Mouse (Mus musculus): ENCODE results near the gene D430041D05Rik.

D430041D05Rik gene

DNA sequence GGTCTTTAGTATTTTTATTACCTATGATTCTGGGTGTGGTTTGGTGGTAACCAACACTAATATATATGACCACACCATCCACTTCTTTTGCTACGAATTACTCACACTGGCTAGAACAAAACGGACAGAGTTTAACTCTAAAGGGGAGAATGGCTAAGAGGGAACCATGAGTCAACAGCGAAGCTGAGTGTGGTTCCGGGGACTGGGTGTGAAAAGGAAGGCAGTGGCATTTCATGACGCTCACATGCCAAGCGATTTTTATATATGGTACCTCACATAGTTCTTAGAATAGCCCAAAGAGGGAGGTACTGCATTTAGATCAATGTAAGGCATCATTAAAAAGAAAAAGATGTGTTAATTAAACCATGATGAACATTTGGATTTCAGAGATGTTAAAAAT lies 79.6 kb downstream of the D430041D05Rik start:
- no peak for TF ChIP-seq GATA4 (IDR thresholded peaks at IDR 0.05; ENCODE audit: insufficient replicate concordance, low read length)

DNA sequence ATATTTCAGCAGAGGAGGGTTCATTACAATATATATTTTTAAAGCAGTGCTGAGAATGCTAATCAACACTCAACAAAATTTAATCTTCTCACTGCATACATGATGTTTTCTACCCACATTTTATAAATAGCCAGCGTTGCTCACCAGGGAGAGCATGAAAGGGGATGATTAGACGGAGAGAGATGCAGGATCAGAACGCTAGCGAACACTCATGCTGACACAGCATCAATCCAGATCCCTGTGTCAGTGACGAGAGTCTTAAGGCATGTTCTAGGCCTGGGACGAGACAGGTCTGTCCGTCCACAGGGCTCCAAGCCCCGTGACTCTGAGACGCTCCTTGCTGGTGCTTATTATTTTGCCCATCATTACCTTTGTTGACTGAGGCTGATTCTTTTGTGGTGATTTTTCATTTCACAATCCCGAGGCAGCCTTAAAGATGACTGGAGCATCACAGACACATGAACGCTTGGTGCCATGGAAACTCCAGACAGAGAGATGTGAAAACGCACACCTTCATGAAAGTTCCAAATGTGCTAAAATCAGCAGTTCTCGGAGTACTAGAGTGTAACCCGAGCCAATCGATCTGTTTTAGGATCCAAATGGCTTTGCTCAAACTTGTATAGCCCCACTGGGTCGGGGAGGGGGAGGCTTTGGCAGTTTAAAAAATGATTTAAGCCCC lies 83.6 kb downstream of the D430041D05Rik start:
- TF ChIP-seq GATA4 (IDR thresholded peaks at IDR 0.05; ENCODE audit: insufficient replicate concordance, low read length): no peak

DNA sequence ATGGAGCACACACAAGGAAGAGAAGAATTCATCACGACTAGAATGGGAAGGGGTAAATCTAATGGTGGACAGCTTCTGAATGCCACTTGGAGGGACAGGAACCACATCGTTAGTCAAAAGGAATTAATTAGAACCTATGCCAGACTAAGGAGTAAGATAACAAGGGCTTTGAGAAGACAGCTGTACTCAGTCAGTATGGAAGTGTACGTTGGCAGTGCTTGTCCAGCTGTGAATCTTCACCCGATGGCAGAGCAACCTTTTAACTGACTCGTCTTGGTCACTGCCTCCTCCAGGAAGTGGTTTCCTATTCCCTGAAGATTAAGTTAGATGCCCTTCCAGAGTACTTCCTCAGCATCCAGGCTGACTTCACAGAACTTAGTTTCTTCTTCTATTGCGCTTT lies 87.0 kb downstream of the D430041D05Rik start:
- TF ChIP-seq GATA4 (IDR thresholded peaks at IDR 0.05; ENCODE audit: insufficient replicate concordance, low read length): no peak

GRCm38 (mm10) chr2:104323351-104323750 lies 87.5 kb downstream of the D430041D05Rik start:
- TF ChIP-seq GATA4 (IDR thresholded peaks at IDR 0.05; ENCODE audit: insufficient replicate concordance, low read length): no peak

GRCm38 (mm10) chr2:104320061-104320624 lies 90.7 kb downstream of the D430041D05Rik start:
- no peak for TF ChIP-seq GATA4 (IDR thresholded peaks at IDR 0.05; ENCODE audit: insufficient replicate concordance, low read length)

DNA sequence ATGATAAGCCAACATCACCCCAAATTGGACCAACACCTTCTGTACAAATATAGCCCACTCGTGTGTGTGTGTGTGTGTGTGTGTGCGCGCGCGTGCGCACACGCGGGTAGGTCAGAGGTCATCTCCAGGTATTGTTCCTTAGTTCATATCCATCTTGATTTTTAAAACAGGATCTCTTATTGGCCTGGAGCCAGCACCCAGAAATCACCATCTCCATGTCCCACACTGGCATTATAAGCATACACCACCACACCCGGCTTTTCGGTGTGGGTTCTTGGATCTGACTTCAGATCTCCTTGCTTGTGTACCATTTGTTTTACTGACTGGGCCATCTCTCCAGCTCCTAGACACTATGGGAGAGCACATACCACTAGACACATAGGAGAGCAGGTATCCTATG lies 91.4 kb downstream of the D430041D05Rik start:
- no peak for TF ChIP-seq GATA4 (IDR thresholded peaks at IDR 0.05; ENCODE audit: insufficient replicate concordance, low read length)

- TF ChIP-seq GATA4 (IDR thresholded peaks at IDR 0.05; ENCODE audit: insufficient replicate concordance, low read length): no peak
Observed at GRCm38 (mm10) chr2:104318881-104319280, 91.9 kb downstream of the D430041D05Rik start.

DNA sequence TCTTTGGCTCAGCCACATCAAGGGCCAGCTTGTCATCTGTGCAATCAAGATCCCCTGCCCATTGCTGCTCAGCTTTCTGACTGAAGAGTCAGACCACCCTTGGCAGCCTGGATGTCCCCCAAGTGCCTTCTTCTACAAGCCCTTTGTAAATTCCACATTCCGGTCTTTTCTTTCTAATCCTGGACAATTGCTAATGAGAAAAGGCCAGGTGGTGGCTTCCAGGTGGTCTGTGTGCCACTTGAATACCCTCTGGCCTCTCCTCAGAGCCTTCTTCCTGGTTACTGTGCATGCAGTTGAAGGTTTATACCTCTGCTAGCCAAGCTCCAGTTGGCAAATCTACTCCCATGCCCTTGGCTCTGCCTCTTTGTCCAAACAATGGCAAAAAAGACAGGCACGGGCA lies 92.6 kb downstream of the D430041D05Rik start:
- no peak for TF ChIP-seq GATA4 (IDR thresholded peaks at IDR 0.05; ENCODE audit: insufficient replicate concordance, low read length)

DNA sequence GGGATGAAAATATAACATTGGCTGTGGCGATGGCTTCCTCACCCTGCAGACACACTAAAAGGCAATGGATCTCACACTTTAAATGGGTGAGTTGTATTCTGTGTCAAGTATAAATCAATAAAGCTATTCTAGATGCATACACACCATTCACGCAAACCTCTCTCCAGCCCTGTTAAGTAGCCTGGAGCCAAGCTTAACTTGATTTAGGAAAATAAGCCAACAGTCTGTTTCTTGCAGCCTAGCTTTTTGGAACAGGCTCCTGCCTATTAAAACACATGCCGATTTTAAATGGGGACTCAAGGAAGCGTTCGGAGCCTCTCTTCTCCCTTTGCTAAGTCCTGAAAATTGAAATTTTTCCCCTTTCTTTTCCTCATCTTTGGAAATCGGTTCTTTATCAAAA lies 93.2 kb downstream of the D430041D05Rik start:
- TF ChIP-seq GATA4 (IDR thresholded peaks at IDR 0.05; ENCODE audit: insufficient replicate concordance, low read length): no peak

DNA sequence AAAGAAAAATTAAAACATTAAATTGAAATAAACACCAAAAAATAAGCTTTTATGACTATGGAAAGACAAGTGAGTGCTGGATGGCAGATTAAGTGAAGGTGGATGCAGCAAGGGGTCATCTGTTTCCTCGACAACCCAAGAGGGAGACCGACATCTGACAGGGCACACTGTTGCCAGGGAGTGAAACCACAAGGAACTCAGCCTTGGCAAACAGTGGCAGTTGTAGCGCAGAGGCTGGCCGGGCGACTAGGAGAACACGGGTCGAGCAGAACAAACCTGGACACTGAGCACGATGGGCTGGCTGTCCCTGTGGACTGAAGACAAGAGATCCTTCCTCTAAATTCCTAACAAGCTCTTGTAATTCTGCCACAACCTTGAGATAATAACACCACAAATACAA lies 94.3 kb downstream of the D430041D05Rik start:
- no peak for TF ChIP-seq GATA4 (IDR thresholded peaks at IDR 0.05; ENCODE audit: insufficient replicate concordance, low read length)

- TF ChIP-seq GATA4 (IDR thresholded peaks at IDR 0.05; ENCODE audit: insufficient replicate concordance, low read length): no peak
Observed at GRCm38 (mm10) chr2:104313246-104313645, 97.6 kb downstream of the D430041D05Rik start.

GRCm38 (mm10) chr2:104307102-104307501 lies 103.7 kb downstream of the D430041D05Rik start:
- TF ChIP-seq GATA4 (IDR thresholded peaks at IDR 0.05; ENCODE audit: insufficient replicate concordance, low read length): no peak

GRCm38 (mm10) chr2:104305722-104306121 lies 105.1 kb downstream of the D430041D05Rik start:
- no peak for TF ChIP-seq GATA4 (IDR thresholded peaks at IDR 0.05; ENCODE audit: insufficient replicate concordance, low read length)

DNA sequence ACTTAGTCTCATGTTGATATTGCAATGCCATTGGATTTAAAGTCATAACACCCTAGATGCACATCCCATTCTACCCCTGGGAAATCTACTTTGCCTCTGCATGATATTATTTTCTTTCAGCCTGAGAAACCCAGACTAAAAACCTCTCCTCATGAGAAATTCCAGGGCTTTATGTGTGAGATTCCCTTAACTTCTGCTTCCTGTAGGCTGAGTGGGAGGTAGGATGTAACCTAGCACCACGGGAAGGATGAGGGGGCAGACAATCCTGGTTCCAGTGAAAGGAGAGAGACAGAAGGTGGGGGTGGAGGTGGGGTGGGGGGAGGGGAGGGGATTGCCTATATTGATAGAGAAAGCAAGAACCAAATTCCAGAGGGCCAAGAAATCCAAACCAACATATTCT lies 110.9 kb downstream of the D430041D05Rik start:
- no peak for TF ChIP-seq GATA4 (IDR thresholded peaks at IDR 0.05; ENCODE audit: insufficient replicate concordance, low read length)

DNA sequence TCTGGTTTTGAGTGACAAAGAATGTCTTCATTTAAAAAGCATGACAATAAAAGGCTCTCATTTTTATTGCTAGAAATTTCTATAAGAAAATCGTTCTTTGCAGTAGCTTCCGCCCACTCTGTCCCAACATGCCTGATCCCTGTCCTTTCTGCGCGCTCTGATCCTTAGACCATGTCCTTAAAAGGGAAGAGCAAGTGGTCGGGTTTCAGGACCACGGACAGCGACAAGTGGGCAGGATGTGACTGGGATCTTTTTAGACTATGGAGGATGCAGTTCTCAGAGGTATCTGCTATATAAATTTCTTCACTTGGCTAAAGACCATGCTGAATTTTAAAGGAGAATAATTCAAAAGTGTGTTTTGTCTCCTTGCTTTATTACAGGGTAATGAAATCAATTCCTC lies 111.7 kb downstream of the D430041D05Rik start:
- no peak for TF ChIP-seq GATA4 (IDR thresholded peaks at IDR 0.05; ENCODE audit: insufficient replicate concordance, low read length)

DNA sequence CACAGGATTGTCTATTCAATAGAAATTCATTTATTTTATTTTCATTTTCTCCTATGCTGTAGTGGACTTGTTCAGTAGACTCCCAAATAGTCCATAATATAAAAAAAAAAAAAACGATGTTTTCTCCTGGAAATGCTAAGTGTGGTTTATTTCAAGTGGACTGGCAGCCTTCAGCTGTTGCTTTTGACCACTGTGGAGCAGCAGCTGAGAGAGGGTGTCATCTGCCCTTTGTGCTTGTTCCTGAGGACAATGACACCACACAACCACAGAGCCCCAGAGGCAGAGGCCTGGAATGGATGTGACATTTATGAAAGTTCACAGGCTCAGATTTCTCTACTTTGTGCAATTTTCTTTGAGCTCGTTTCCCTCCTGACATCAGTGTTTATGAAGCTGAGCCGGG lies 124.0 kb downstream of the D430041D05Rik start:
- no peak for TF ChIP-seq GATA4 (IDR thresholded peaks at IDR 0.05; ENCODE audit: insufficient replicate concordance, low read length)

GRCm38 (mm10) chr2:104283401-104283955 lies 127.3 kb downstream of the D430041D05Rik start:
- no peak for TF ChIP-seq GATA4 (IDR thresholded peaks at IDR 0.05; ENCODE audit: insufficient replicate concordance, low read length)
